Mouse (Mus musculus) lung, embryonic 14.5 days (tissue): ENCODE results near the gene S100a3. TPM values are rescaled to one million over a fixed set of nuclear protein-coding genes. Genes with fewer than 3 reads are reported as not detected.
A peak's percentile ranks its signal among the peaks of the same experiment; 100 is the strongest.

Experiments
- ATAC-seq: fragments of 200-750 bp; cut with Nextera tagmentation; 2 replicates; pipeline ENCODE4 v1.8.0; 2017; ENCODE audit warnings: mild to moderate bottlenecking, moderate TSS enrichment, moderate library complexity; ENCODE audit not compliant: insufficient read depth
- DNase-seq: peaks from one replicate; pipeline ENCODE4 v3.0.0-alpha.2; 2015
- H3K27ac ChIP-seq: fragments of 300-500 bp; sonication (generic); 2 replicates; pipeline ENCODE4 v1.5.1; 2014; ENCODE audit warnings: low read depth, mild to moderate bottlenecking, moderate library complexity
- H3K27me3 ChIP-seq: fragments of 300-500 bp; sonication (generic); 2 replicates; pipeline ENCODE4 v1.6.1; 2014; ENCODE audit warnings: low read length, control low read depth; ENCODE audit not compliant: insufficient read depth
- H3K36me3 ChIP-seq: fragments of 300-500 bp; sonication (generic); 2 replicates; pipeline ENCODE4 v1.6.1; 2014; ENCODE audit warnings: control low read depth; ENCODE audit not compliant: insufficient read depth
- H3K4me1 ChIP-seq: fragments of 300-500 bp; sonication (generic); 2 replicates; pipeline ENCODE4 v1.6.1; 2014; ENCODE audit warnings: antibody characterized with exemption, control low read depth; ENCODE audit not compliant: insufficient read depth
- H3K4me2 ChIP-seq: fragments of 300-500 bp; sonication (generic); 2 replicates; pipeline ENCODE4 v1.6.1; 2014; ENCODE audit warnings: mild to moderate bottlenecking
- H3K4me3 ChIP-seq: fragments of 300-500 bp; sonication (generic); 2 replicates; pipeline ENCODE4 v1.5.1; 2014; ENCODE audit warnings: low read depth, low read length
- H3K9ac ChIP-seq: fragments of 300-500 bp; sonication (generic); 2 replicates; pipeline ENCODE4 v1.6.1; 2014
- H3K9me3 ChIP-seq: fragments of 300-500 bp; sonication (generic); 2 replicates; pipeline ENCODE4 v1.6.1; 2016; ENCODE audit warnings: low read depth, low read length, control low read depth
- CTCF ChIP-seq: IDR thresholded peaks from 2 replicates; pipeline ENCODE4 v1.5.1; 2016; ENCODE audit warnings: antibody characterized with exemption, low read depth
- WGBS: fragments of 180-500 bp; shearing (Covaris S2); extraction: QIAGEN DNeasy Blood & Tissue Kit; methylation state at CpG from one replicate; pipeline ENCODE4 v1.1.7; 2014; 5-methylcytosine and 5-hydroxymethylcytosine counted together
- polyA plus RNA-seq: library from polyadenylated mRNA; unstranded; fragments of >200 nt; fragmentation: Nextera tagmentation; extraction: Ambion mirVana; gene quantifications from 2 replicates; pipeline ENCODE4 v1.2.1, GENCODE M21; 2014

Gene S100a3
- 0.12 and 0.49 TPM in 2 replicates for polyA plus RNA-seq

DNA sequence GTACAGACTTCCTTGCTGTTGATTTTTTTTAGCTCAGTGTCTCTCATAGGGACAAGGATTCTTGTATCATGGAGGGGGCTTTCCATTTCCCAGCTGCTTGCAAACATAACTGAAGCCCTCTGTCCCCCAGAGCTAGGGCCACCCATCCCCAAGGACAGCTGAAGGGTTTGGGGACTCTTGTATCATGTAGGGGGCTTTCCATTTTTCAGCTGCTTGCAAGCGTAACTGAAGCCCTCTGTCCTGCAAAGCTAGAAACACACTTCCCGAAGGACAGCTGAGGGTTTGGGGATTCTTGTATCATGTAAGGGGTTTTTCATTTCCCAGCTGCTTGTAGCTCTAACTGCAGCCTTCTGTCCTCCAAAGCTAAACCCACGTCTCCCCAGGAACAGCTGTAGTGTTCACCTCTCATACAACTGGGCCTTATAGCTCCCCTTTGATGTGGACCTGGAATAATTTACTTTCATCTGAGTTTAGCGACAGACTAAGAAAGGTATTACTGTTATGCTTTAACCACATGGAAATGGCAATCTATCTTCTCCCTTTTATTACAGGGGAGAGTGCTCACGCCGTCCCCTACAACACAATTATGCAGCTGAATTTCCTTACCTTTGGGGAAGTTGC lies at the start of gene S100a3:
S100a3 (plus strand) TSS at position 571 of the 621 bp plus-strand sequence.
- TF ChIP-seq CTCF, result no peak
- no peaks in the 10 kb centered on the region for H3K27me3 ChIP-seq
- no peaks in the 10 kb centered on the region for H3K4me1 ChIP-seq
- 75% methylated on average over 6 of the region's 6 CpGs for WGBS
- ATAC-seq (no peak), DNase-seq (no peak)
- H3K4me2 ChIP-seq, result no peak within 1 kb of the TSS
- H3K36me3 ChIP-seq, result no peaks in the 10 kb centered on the region
- H3K27ac ChIP-seq, result no peak within 1 kb of the TSS
- H3K9ac ChIP-seq, result no peak within 1 kb of the TSS
- H3K9me3 ChIP-seq, result no peaks in the 10 kb centered on the region
- H3K4me3 ChIP-seq, result no peak within 1 kb of the TSS

DNA sequence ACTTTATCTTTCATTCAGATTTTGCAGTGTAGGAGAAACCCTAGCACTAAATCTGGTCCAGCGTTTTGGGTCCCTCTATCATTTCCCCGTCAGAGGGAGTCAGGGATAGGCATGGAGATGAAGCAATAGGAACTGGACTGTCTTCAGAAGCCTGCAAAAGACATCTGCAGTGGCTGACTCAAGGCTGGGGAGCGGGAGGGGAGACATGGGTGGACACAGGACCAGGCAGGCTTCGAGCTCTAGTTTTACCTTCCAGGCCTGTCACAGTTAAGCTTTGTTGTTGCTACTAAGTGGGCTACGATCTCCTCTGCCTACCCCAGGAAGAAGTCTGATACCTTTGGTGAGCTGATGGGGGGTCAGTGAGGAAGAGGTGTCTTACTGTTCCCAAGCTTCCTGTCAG lies 48.1 kb upstream of the S100a3 start:
- H3K4me3 ChIP-seq, result no peak overlapping the region
- H3K4me1 ChIP-seq, result peaks cover 14% of the 10 kb centered on the region
- WGBS, result 84% methylated on average over 5 of the region's 5 CpGs
- no peak overlapping the region for H3K9ac ChIP-seq
- H3K27ac ChIP-seq, result no peak overlapping the region
- no peaks in the 10 kb centered on the region for H3K9me3 ChIP-seq
- no peak for ATAC-seq
- DNase-seq, result no peak
- TF ChIP-seq CTCF, result no peak
- no peaks in the 10 kb centered on the region; the same call in 1 of the 2 replicates for H3K27me3 ChIP-seq
- peaks cover 6% of the 10 kb centered on the region for H3K36me3 ChIP-seq
- no peak overlapping the region for H3K4me2 ChIP-seq

- no peaks in the 10 kb centered on the region for H3K9me3 ChIP-seq
- no peaks in the 10 kb centered on the region; the same call in 1 of the 2 replicates for H3K27me3 ChIP-seq
- TF ChIP-seq CTCF, result no peak
- DNase-seq (no peak), ATAC-seq (no peak)
- H3K36me3 ChIP-seq, result no peaks in the 10 kb centered on the region
- peaks cover 6% of the 10 kb centered on the region for H3K4me1 ChIP-seq
- H3K4me3 ChIP-seq, result peak overlapping the region; percentile 42
- 71% methylated on average over 9 of the region's 9 CpGs for WGBS
- H3K27ac ChIP-seq, result no peak overlapping the region
- H3K9ac ChIP-seq, result no peak overlapping the region
- peak overlapping the region; percentile 86; the same call in 1 of the 2 replicates for H3K4me2 ChIP-seq
Measured at GRCm38 (mm10) chr3:90512948-90513642, 47.3 kb upstream of the S100a3 start.

DNA sequence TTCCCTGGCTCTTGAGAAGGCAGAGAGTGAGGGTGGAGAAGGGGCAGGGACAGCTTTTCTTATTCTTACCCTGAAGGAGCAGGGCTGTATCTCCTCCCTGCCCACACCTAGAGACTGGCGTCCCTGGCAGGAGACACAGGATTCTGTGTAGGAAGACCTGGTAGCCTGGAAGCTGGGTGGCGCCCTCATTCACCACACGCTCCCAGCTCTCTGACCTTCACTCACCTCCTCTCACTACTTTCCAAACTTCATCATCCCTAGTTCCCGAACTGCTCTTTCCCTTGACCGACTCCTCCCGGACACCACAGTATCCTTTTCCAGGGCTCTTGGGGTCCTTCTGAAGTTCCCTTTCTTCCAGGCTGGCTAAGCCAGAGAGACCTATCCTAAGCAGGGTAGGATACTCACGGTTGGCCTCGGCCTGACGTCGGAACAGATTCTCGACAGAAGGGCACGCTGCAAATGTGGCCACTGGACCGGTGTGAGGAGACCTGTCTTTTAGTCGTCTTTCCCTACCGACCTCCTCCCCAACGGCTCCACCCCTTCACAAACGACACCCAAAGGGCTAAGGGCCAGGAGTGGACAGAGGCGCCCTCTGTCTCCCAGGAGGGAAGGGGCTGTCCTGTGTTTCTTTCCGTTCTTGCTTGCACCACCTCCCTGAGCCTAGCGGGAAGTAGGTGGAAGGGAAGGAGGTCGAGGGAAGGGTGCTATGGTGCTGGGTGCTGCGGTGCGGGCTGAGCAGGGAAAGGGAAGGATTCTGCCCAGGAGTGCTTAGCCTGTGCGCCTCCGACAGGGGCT lies 46.4 kb upstream of the S100a3 start, which contains the start of the genes S100a1 and S100a13:
S100a1 (minus strand) TSS at position 597 of the 795 bp plus-strand sequence.
S100a13 (plus strand) TSS at position 640 of the 795 bp plus-strand sequence.
- H3K4me1 ChIP-seq, result peaks cover 4% of the 10 kb centered on the region
- peak; percentile 38 for ATAC-seq
- peak; percentile 66 for DNase-seq
- H3K9me3 ChIP-seq, result no peaks in the 10 kb centered on the region
- TF ChIP-seq CTCF, result peak; percentile 42; the same call in 1 of the 2 replicates
- peak within 1 kb of the TSS; percentile 25; the same call in 1 of the 2 replicates for H3K27ac ChIP-seq
- H3K36me3 ChIP-seq, result no peaks in the 10 kb centered on the region
- 3% methylated on average over 24 of the region's 25 CpGs for WGBS
- peak within 1 kb of the TSS; percentile 42 for H3K4me3 ChIP-seq
- H3K9ac ChIP-seq, result peak within 1 kb of the TSS; percentile 54
- no peaks in the 10 kb centered on the region; the same call in 1 of the 2 replicates for H3K27me3 ChIP-seq
- peak within 1 kb of the TSS; percentile 86 for H3K4me2 ChIP-seq

DNA sequence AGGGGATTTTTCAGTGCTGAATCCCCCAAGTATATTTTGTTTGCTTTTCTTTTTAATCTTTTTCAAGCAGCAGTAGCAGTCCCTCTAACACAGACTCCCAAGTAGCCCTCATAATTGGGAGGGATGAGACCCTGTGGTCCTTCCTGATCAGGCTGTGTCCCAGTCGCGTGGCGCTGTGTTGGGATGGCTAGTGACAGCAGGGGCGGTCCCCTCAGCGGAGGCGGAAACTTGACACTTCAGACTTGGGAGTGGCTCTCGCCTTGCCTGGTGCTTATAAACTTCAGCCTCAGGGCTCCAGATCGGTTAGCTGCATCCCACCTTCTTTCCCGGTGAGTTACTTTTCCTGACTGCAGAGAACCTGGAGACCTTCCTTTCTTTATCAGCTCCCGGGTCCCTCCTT lies 45.7 kb upstream of the S100a3 start:
- Histone ChIP-seq H3K27ac (peak overlapping the region; percentile 25; the same call in 1 of the 2 replicates), H3K9me3 (no peaks in the 10 kb centered on the region), H3K4me3 (peak overlapping the region; percentile 42), H3K4me2 (peak overlapping the region; percentile 86), H3K4me1 (peaks cover 4% of the 10 kb centered on the region), H3K9ac (peak overlapping the region; percentile 54), H3K27me3 (no peaks in the 10 kb centered on the region; the same call in 1 of the 2 replicates), H3K36me3 (no peaks in the 10 kb centered on the region)
- ATAC-seq, result peak; percentile 88
- DNase-seq, result peak; percentile 84
- under 1% methylated on average over 10 of the region's 10 CpGs for WGBS
- TF ChIP-seq CTCF, result no peak

GRCm38 (mm10) chr3:90515242-90515641 lies 45.1 kb upstream of the S100a3 start:
- Histone ChIP-seq H3K4me2 (peak overlapping the region; percentile 86), H3K9ac (peak overlapping the region; percentile 54), H3K36me3 (no peaks in the 10 kb centered on the region), H3K27ac (0 out of 2 replicates have a peak overlapping the region, but pooled peaks have one; percentile 25), H3K9me3 (no peaks in the 10 kb centered on the region), H3K4me3 (peak overlapping the region; percentile 42), H3K27me3 (no peaks in the 10 kb centered on the region; the same call in 1 of the 2 replicates), H3K4me1 (peaks cover 4% of the 10 kb centered on the region)
- peak; percentile 50 for DNase-seq
- 21% methylated on average over 1 of the region's 1 CpGs for WGBS
- TF ChIP-seq CTCF, result no peak
- peak; percentile 22; the same call in 1 of the 2 replicates for ATAC-seq
